Mouse (Mus musculus) myocyte (in vitro differentiated cells): ENCODE results near the gene Fmo5. TPM values are rescaled to one million over a fixed set of nuclear protein-coding genes. Genes with fewer than 3 reads are reported as not detected.

Source experiments
- H3K27me3 ChIP-seq: one replicate; pipeline ENCODE4 v1.6.1; 2011; ENCODE audit not compliant: control insufficient read depth, insufficient read depth, insufficient read length
- H3K36me3 ChIP-seq: one replicate; pipeline ENCODE4 v1.6.1; 2011; ENCODE audit not compliant: control insufficient read depth, insufficient read depth
- H3K4me2 ChIP-seq: one replicate; pipeline ENCODE4 v1.6.1; 2011; ENCODE audit warnings: low read depth, control low read depth
- H3K4me3 ChIP-seq: one replicate; pipeline ENCODE4 v1.5.1; 2011; ENCODE audit warnings: mild to moderate bottlenecking, control low read depth, moderate library complexity
- H3K79me2 ChIP-seq: one replicate; pipeline ENCODE4 v1.6.1; 2011; ENCODE audit not compliant: control insufficient read depth, insufficient read depth
- H3ac ChIP-seq: one replicate; pipeline ENCODE4 v1.6.1; 2011; ENCODE audit not compliant: control insufficient read depth, insufficient read length
- CEBPB ChIP-seq: IDR thresholded peaks from 2 replicates; pipeline ENCODE4 v1.6.1; 2011; ENCODE audit warnings: mild to moderate bottlenecking, moderate library complexity; ENCODE audit not compliant: poor library complexity, insufficient read depth, severe bottlenecking
- E2F4 ChIP-seq: IDR thresholded peaks from one replicate; pipeline ENCODE4 v1.6.1; 2011; ENCODE audit warnings: mild to moderate bottlenecking, control low read depth, moderate library complexity; ENCODE audit not compliant: insufficient read depth
- MAX ChIP-seq: IDR thresholded peaks from one replicate; pipeline ENCODE4 v1.6.1; 2011; ENCODE audit warnings: low read depth, mild to moderate bottlenecking, control low read depth
- MYOD1 ChIP-seq, 3 experiments: IDR thresholded peaks; one replicate each; pipeline ENCODE4 v1.6.1; 2011; ENCODE audit warnings: control low read depth in 2 of 3, low read depth in 2 of 3, mild to moderate bottlenecking in 2 of 3, moderate library complexity in 1 of 3; ENCODE audit not compliant: insufficient read length in 2 of 3, control insufficient read depth in 1 of 3
- MYOG ChIP-seq, 3 experiments: IDR thresholded peaks; one replicate each; pipeline ENCODE4 v1.6.1; 2011; ENCODE audit warnings: control low read depth in 2 of 3, low read depth in 2 of 3, mild to moderate bottlenecking in 2 of 3; ENCODE audit not compliant: insufficient read length in 2 of 3, control insufficient read depth in 1 of 3, insufficient read depth in 1 of 3
- POLR2A ChIP-seq: IDR thresholded peaks from one replicate; pipeline ENCODE4 v1.6.1; 2011; ENCODE audit warnings: low read depth, mild to moderate bottlenecking, control low read depth, moderate library complexity; ENCODE audit not compliant: insufficient read length
- POLR2AphosphoS2 ChIP-seq: IDR thresholded peaks from one replicate; pipeline ENCODE4 v1.6.1; 2011; ENCODE audit warnings: low read depth, control low read depth; ENCODE audit not compliant: insufficient read length
- REST ChIP-seq: IDR thresholded peaks from one replicate; pipeline ENCODE4 v1.6.1; 2011; ENCODE audit warnings: mild to moderate bottlenecking, control low read depth, moderate library complexity; ENCODE audit not compliant: insufficient read depth, insufficient read length
- SRF ChIP-seq: IDR thresholded peaks from one replicate; pipeline ENCODE4 v1.6.1; 2011; ENCODE audit warnings: low read depth; ENCODE audit not compliant: control insufficient read depth, insufficient read length
- TCF12 ChIP-seq: IDR thresholded peaks from one replicate; pipeline ENCODE4 v1.6.1; 2011; ENCODE audit warnings: mild to moderate bottlenecking, control low read depth; ENCODE audit not compliant: poor library complexity, insufficient read depth, severe bottlenecking
- TCF3 ChIP-seq: IDR thresholded peaks from one replicate; pipeline ENCODE4 v1.6.1; 2011; ENCODE audit warnings: low read depth, control low read depth; ENCODE audit not compliant: insufficient read length
- USF1 ChIP-seq: IDR thresholded peaks from one replicate; pipeline ENCODE4 v1.6.1; 2011; ENCODE audit warnings: low read depth, mild to moderate bottlenecking, control low read depth, moderate library complexity
- polyA plus RNA-seq: library from polyadenylated mRNA; unstranded; fragments of >200 nt; fragmentation: generic; extraction: Trizol; gene quantifications from one replicate; pipeline ENCODE4 v1.2.1, GENCODE M21; 2012; ENCODE audit warnings: missing spikeins

Gene Fmo5
- polyA plus RNA-seq, 1 experiment, result 0.17 TPM

GRCm38 (mm10) chr3:97701198-97701597 is 72.6 kb downstream of the Fmo5 start:
- no peak overlapping the region for H3K4me2 ChIP-seq
- no peaks in the 10 kb centered on the region for H3K79me2 ChIP-seq
- H3K36me3 ChIP-seq, result peaks cover 6% of the 10 kb centered on the region
- TF ChIP-seq MYOG (IDR thresholded peaks at IDR 0.05; ENCODE audit: control insufficient read depth in 1 of 3, insufficient read depth in 1 of 3, insufficient read length in 2 of 3, low read depth in 2 of 3) (no peak), TCF12 (no peak), POLR2AphosphoS2 (no peak), USF1 (no peak), MAX (no peak), REST (no peak), E2F4 (no peak), CEBPB (no peak), POLR2A (no peak), TCF3 (no peak), SRF (no peak), MYOD1 (IDR thresholded peaks at IDR 0.05; ENCODE audit: control insufficient read depth in 1 of 3, insufficient read length in 2 of 3, low read depth in 2 of 3) (no peak)
- H3ac ChIP-seq, result no peak overlapping the region
- no peak overlapping the region for H3K4me3 ChIP-seq
- no peaks in the 10 kb centered on the region for H3K27me3 ChIP-seq

- Histone ChIP-seq H3K36me3 (peaks cover 12% of the 10 kb centered on the region), H3K4me3 (no peak overlapping the region)
Measured at GRCm38 (mm10) chr3:97702448-97703080, 74.0 kb downstream of the Fmo5 start.

More at GRCm38 (mm10) chr3:97702448-97703080, 74.0 kb downstream of the Fmo5 start:
- Histone ChIP-seq H3ac (no peak overlapping the region), H3K79me2 (no peaks in the 10 kb centered on the region), H3K27me3 (no peaks in the 10 kb centered on the region), H3K4me2 (no peak overlapping the region)
- TF ChIP-seq REST (no peak), TCF12 (no peak), MYOD1 (IDR thresholded peaks at IDR 0.05; ENCODE audit: control insufficient read depth in 1 of 3, insufficient read length in 2 of 3, low read depth in 2 of 3) (no peak), MAX (no peak), POLR2A (no peak), E2F4 (no peak), SRF (no peak), MYOG (IDR thresholded peaks at IDR 0.05; ENCODE audit: control insufficient read depth in 1 of 3, insufficient read depth in 1 of 3, insufficient read length in 2 of 3, low read depth in 2 of 3) (no peak)

Other genes with a start within 250 kb of the Fmo5 start
- gene Olfr1402, start 206.8 kb upstream of the Fmo5 start, polyA plus RNA-seq, result not detected
- 3.3 TPM for gene Chd1l, start 18.6 kb upstream of the Fmo5 start, polyA plus RNA-seq
- gene Prkab2, start 29.4 kb downstream of the Fmo5 start, polyA plus RNA-seq, result 8.8 TPM
- gene Gm17651, start 45.9 kb downstream of the Fmo5 start, polyA plus RNA-seq, result not detected